ENCODE assay signal across 15 mouse cellular contexts in the genomic region with DNA sequence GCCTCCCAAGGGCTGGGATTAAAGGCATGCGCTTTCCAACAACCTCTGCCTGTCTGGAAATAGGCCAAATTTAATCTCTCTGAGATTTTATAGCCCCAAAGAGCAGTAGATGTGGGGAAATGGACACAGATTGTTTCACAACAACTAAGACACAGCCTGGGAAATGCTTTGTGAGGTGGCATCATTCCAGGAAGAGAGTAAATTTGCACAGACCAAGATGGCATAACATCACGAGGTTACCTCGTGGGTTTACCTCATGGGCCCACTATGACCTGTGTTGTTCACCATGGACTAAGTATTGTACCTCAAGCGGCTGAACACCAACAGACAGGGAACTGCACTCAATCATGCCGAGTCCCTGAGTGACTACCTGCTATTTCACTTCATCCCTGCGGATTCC. TPM values are rescaled to one million over a fixed set of nuclear protein-coding genes. Genes with fewer than 3 reads are reported as not detected.
"Had no signal": no experiment of that assay in that cellular context is flagged by ENCODE, and none has a peak within 500 bp of the region (broad histone marks: within the 10 kb centered on the region; RNA-seq: fewer than 3 reads in every experiment).

No protein-coding gene starts in this region.

- H3K4me3 ChIP-seq: megakaryocyte, embryonic 14.5 days; midbrain, embryonic 13.5 days; midbrain, embryonic 15.5 days; neural tube, embryonic 12.5 days; stomach, embryonic 15.5 days had no signal

- ATAC-seq: midbrain, embryonic 13.5 days; midbrain, embryonic 15.5 days had no signal

- H3K27ac ChIP-seq: midbrain, embryonic 13.5 days; midbrain, embryonic 15.5 days; neural tube, embryonic 12.5 days; stomach, embryonic 15.5 days; stomach, postnatal 0 days had no signal

- H3K36me3 ChIP-seq: midbrain, embryonic 13.5 days; midbrain, embryonic 15.5 days; neural tube, embryonic 12.5 days; stomach, embryonic 15.5 days had no signal

- H3K4me2 ChIP-seq: lung, embryonic 14.5 days; midbrain, embryonic 11.5 days; midbrain, embryonic 13.5 days; midbrain, embryonic 15.5 days; neural tube, embryonic 12.5 days; stomach, embryonic 15.5 days had no signal

- H3K27me3 ChIP-seq: megakaryocyte, embryonic 14.5 days; midbrain, embryonic 13.5 days; midbrain, embryonic 15.5 days; neural tube, embryonic 12.5 days; stomach, embryonic 15.5 days had no signal

- DNase-seq: lung, adult 18-20 months; lung, embryonic 14.5 days; lung, postnatal 14 days; right cerebral cortex, postnatal 14 days; thymus, adult 2 months; thymus, postnatal 25 days; thymus, postnatal 4 days had no signal

- H3K9ac ChIP-seq: lung, embryonic 14.5 days; midbrain, embryonic 13.5 days; midbrain, embryonic 15.5 days; neural tube, embryonic 12.5 days; stomach, embryonic 15.5 days had no signal

- H3K9me3 ChIP-seq: megakaryocyte, embryonic 14.5 days; midbrain, embryonic 13.5 days; midbrain, embryonic 15.5 days; neural tube, embryonic 12.5 days; stomach, embryonic 15.5 days had no signal

- H3K4me1 ChIP-seq: midbrain, embryonic 13.5 days; midbrain, embryonic 15.5 days; neural tube, embryonic 12.5 days; stomach, embryonic 15.5 days had no signal

RNA-seq across cellular contexts. Expression of gene Milr1, which starts 52.7 kb away (rescaled TPM):
- total RNA-seq: midbrain, postnatal 0 days had no signal
